Mouse (Mus musculus): ENCODE measurements around the gene Kif21a. TPM values are rescaled to one million over a fixed set of nuclear protein-coding genes. Genes with fewer than 3 reads are reported as not detected.

The Kif21a gene
- polyA plus RNA-seq, 1 experiment: 2.7 TPM

- Histone ChIP-seq H3K4me3 (ENCODE audit: low read depth, low read length) (no peak overlapping the region), H3K27me3 (ENCODE audit: control insufficient read depth, insufficient read depth, low read length) (no peaks in the 10 kb centered on the region), H3K27ac (ENCODE audit: insufficient read depth, low read depth, low read length) (no peak overlapping the region), H3K4me1 (ENCODE audit: control insufficient read depth, insufficient read depth, insufficient read length, low read length) (no peaks in the 10 kb centered on the region), H3K36me3 (ENCODE audit: control insufficient read depth, insufficient read depth, low read length) (peaks cover 8% of the 10 kb centered on the region)
- TF ChIP-seq POLR2A (IDR thresholded peaks at IDR 0.05; ENCODE audit: low read depth, low read length) (no peak), CTCF (IDR thresholded peaks at IDR 0.05; ENCODE audit: extremely low read depth, insufficient read length, insufficient replicate concordance, low read depth, low read length) (no peak)
- 77% methylated on average over 5 of the region's 5 CpGs for WGBS
These were observed 73.8 kb downstream of the Kif21a start for GRCm38 (mm10) chr15:90975914-90976313.

DNA sequence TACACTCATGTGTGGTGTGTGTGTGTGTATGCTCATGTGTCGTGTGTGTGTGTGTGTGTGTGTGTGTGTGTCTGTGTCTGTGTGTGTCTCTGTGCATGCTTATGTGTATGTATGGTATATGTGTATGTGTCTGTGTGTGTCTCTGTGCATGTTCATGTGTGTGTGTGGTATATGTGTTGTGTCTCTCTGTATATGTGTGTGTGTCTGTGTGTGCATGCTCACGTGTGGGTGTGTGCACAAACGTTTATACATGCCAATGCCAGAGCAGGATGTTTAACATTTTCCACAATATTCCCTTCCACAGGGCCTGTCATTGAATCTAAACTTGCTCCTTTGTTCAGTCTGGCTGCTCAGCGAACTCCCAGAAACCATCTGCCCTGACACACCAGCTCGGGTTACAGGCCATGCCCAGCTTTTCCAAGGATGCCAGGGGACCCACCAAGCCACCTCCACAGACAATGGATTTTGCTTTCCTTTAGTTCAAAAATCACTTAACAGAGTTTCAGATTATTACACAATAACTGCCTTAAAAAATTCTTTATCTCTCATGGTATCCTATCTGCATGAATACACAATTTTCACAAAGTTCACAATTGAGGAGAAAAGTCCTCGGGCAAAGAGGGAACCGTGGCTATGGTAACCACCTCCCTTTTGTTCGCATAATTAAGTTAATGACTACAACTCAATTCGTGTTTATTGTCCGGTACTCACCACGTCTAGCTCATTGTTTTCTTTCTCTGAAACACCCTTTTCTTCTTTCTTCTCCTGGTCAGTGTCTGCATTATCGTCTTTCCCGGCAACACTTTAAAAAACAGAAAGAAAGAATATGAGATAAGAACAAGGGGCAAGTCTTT is 77.6 kb downstream of the Kif21a start:
- Histone ChIP-seq H3K4me1 (ENCODE audit: control insufficient read depth, insufficient read depth, insufficient read length, low read length) (no peaks in the 10 kb centered on the region), H3K4me3 (ENCODE audit: low read depth, low read length) (no peak overlapping the region), H3K27me3 (ENCODE audit: control insufficient read depth, insufficient read depth, low read length) (no peaks in the 10 kb centered on the region), H3K27ac (ENCODE audit: insufficient read depth, low read depth, low read length) (no peak overlapping the region), H3K36me3 (ENCODE audit: control insufficient read depth, insufficient read depth, low read length) (peaks cover 6% of the 10 kb centered on the region; the same call in 1 of the 2 replicates)
- WGBS: 81% methylated on average over 13 of the region's 13 CpGs
- TF ChIP-seq POLR2A (IDR thresholded peaks at IDR 0.05; ENCODE audit: low read depth, low read length) (no peak), CTCF (IDR thresholded peaks at IDR 0.05; ENCODE audit: extremely low read depth, insufficient read length, insufficient replicate concordance, low read depth, low read length) (no peak)

DNA sequence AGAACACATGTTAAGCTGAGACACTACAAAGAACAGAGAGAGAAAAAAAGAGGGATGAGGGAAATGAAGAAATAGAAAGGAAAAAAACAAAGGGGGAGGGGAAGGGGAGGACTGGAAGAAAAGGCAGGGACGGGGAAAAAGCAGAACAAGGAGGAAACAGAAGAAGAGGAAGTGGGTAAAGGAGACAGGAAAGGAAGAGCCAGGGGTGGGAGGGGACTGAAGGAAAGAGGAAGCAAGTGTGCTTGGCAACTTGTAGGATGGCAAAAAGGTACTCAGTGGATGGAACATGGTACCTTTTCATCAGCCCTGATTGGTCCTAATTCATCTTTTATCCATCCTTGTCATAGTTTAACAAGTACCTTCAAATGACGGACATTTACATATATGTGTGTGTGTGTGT is 86.4 kb downstream of the Kif21a start:
- Histone ChIP-seq H3K27me3 (ENCODE audit: control insufficient read depth, insufficient read depth, low read length) (no peaks in the 10 kb centered on the region), H3K36me3 (ENCODE audit: control insufficient read depth, insufficient read depth, low read length) (peaks cover 6% of the 10 kb centered on the region; the same call in 1 of the 2 replicates), H3K4me3 (ENCODE audit: low read depth, low read length) (no peak overlapping the region), H3K27ac (ENCODE audit: insufficient read depth, low read depth, low read length) (no peak overlapping the region), H3K4me1 (ENCODE audit: control insufficient read depth, insufficient read depth, insufficient read length, low read length) (no peaks in the 10 kb centered on the region)
- no peak for TF ChIP-seq POLR2A (IDR thresholded peaks at IDR 0.05; ENCODE audit: low read depth, low read length)
- TF ChIP-seq CTCF (IDR thresholded peaks at IDR 0.05; ENCODE audit: extremely low read depth, insufficient read length, insufficient replicate concordance, low read depth, low read length): no peak
- WGBS: 80% methylated on average over 2 of the region's 2 CpGs

- WGBS: 74% methylated on average over 4 of the region's 4 CpGs
- Histone ChIP-seq H3K27ac (ENCODE audit: insufficient read depth, low read depth, low read length) (no peak overlapping the region), H3K27me3 (ENCODE audit: control insufficient read depth, insufficient read depth, low read length) (no peaks in the 10 kb centered on the region), H3K36me3 (ENCODE audit: control insufficient read depth, insufficient read depth, low read length) (peaks cover 6% of the 10 kb centered on the region; the same call in 1 of the 2 replicates), H3K4me3 (ENCODE audit: low read depth, low read length) (no peak overlapping the region), H3K4me1 (ENCODE audit: control insufficient read depth, insufficient read depth, insufficient read length, low read length) (no peaks in the 10 kb centered on the region)
- TF ChIP-seq POLR2A (IDR thresholded peaks at IDR 0.05; ENCODE audit: low read depth, low read length) (no peak), CTCF (IDR thresholded peaks at IDR 0.05; ENCODE audit: extremely low read depth, insufficient read length, insufficient replicate concordance, low read depth, low read length) (no peak)
These were observed 87.2 kb downstream of the Kif21a start for GRCm38 (mm10) chr15:90962548-90962947.

GRCm38 (mm10) chr15:90960831-90961554 is 88.8 kb downstream of the Kif21a start:
- Histone ChIP-seq H3K4me1 (ENCODE audit: control insufficient read depth, insufficient read depth, insufficient read length, low read length) (no peaks in the 10 kb centered on the region), H3K36me3 (ENCODE audit: control insufficient read depth, insufficient read depth, low read length) (peaks cover 2% of the 10 kb centered on the region; the same call in 1 of the 2 replicates), H3K27ac (ENCODE audit: insufficient read depth, low read depth, low read length) (no peak overlapping the region), H3K4me3 (ENCODE audit: low read depth, low read length) (no peak overlapping the region), H3K27me3 (ENCODE audit: control insufficient read depth, insufficient read depth, low read length) (no peaks in the 10 kb centered on the region)
- 22% methylated on average over 8 of the region's 8 CpGs for WGBS
- TF ChIP-seq CTCF (IDR thresholded peaks at IDR 0.05; ENCODE audit: extremely low read depth, insufficient read length, insufficient replicate concordance, low read depth, low read length) (no peak), POLR2A (IDR thresholded peaks at IDR 0.05; ENCODE audit: low read depth, low read length) (no peak)

DNA sequence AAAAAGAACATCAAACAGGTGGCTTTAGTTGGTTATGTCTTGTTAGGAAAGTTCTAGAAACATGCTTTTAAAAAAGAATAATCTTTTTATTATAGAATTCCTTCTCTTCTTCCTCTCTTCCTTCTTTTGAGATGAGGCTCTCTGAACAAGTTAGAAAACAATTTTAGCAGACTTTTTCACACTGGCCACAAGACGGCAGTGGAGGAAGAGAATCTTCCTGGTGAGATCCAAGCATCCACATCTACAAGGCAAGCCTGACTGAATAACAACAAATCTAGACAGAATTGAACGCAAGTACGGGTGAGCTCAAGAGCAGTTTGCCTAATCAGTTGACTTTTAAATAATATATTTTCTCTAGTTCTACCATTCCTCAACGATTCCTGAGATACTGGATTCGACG is 98.4 kb downstream of the Kif21a start:
- H3K27ac ChIP-seq (ENCODE audit: insufficient read depth, low read depth, low read length): no peak overlapping the region
- WGBS: 89% methylated on average over 6 of the region's 6 CpGs
- H3K4me1 ChIP-seq (ENCODE audit: control insufficient read depth, insufficient read depth, insufficient read length, low read length): no peaks in the 10 kb centered on the region
- H3K4me3 ChIP-seq (ENCODE audit: low read depth, low read length): no peak overlapping the region
- TF ChIP-seq POLR2A (IDR thresholded peaks at IDR 0.05; ENCODE audit: low read depth, low read length) (no peak), CTCF (IDR thresholded peaks at IDR 0.05; ENCODE audit: extremely low read depth, insufficient read length, insufficient replicate concordance, low read depth, low read length) (no peak)
- H3K27me3 ChIP-seq (ENCODE audit: control insufficient read depth, insufficient read depth, low read length): no peaks in the 10 kb centered on the region
- no peaks in the 10 kb centered on the region; the same call in 1 of the 2 replicates for H3K36me3 ChIP-seq (ENCODE audit: control insufficient read depth, insufficient read depth, low read length)

DNA sequence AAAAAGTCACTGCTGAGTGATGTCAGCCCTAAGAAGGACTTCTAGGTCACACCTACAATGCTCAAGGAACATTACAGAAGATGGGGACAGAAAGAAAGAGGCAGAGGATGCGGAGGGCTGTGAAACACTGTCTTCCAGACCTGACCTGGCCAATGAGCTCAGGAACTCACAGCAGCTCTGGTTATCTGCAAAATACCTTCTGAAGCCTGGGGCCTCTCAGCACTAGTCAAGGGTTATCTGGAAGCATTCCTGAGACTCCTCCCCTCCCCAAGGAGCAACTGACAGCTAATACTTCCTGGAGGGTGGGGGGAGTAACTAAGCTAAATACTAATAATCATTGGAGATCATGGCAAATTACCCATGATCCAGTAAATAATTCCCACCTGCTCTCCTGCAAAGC is 111.3 kb downstream of the Kif21a start:
- WGBS: 93% methylated on average over 1 of the region's 1 CpGs
- peaks cover 3% of the 10 kb centered on the region for H3K36me3 ChIP-seq (ENCODE audit: control insufficient read depth, insufficient read depth, low read length)
- H3K4me1 ChIP-seq (ENCODE audit: control insufficient read depth, insufficient read depth, insufficient read length, low read length): no peaks in the 10 kb centered on the region
- H3K27me3 ChIP-seq (ENCODE audit: control insufficient read depth, insufficient read depth, low read length): no peaks in the 10 kb centered on the region
- TF ChIP-seq CTCF (IDR thresholded peaks at IDR 0.05; ENCODE audit: extremely low read depth, insufficient read length, insufficient replicate concordance, low read depth, low read length) (no peak), POLR2A (IDR thresholded peaks at IDR 0.05; ENCODE audit: low read depth, low read length) (no peak)
- no peak overlapping the region for H3K27ac ChIP-seq (ENCODE audit: insufficient read depth, low read depth, low read length)
- H3K4me3 ChIP-seq (ENCODE audit: low read depth, low read length): no peak overlapping the region
